Mouse (Mus musculus) cerebellum, postnatal 4 days (tissue): ENCODE measurements around the gene Rrp8.

Source experiments
- DNase-seq, 2 experiments: peaks; one replicate each; pipeline ENCODE4 v3.0.0; 2022; ENCODE audit warnings: low spot score in 2 of 2, mixed read lengths in 1 of 2

Gene Rrp8

GRCm38 (mm10) chr7:105703816-105704215, 33.4 kb downstream of the Rrp8 start:
- no peak for DNase-seq

- DNase-seq, result no peak
These were observed 34.0 kb downstream of the Rrp8 start for GRCm38 (mm10) chr7:105703184-105703583.

GRCm38 (mm10) chr7:105690875-105691274, 46.3 kb downstream of the Rrp8 start:
- DNase-seq, result no peak

GRCm38 (mm10) chr7:105685541-105686197, 51.5 kb downstream of the Rrp8 start:
- DNase-seq, result no peak
